Mouse (Mus musculus) cerebellum, adult 11-12 months (tissue): Measurements from ENCODE around the gene Pakap.

Experiments
- DNase-seq: peaks from one replicate; pipeline ENCODE4 v3.0.0; 2022

Pakap gene

DNA sequence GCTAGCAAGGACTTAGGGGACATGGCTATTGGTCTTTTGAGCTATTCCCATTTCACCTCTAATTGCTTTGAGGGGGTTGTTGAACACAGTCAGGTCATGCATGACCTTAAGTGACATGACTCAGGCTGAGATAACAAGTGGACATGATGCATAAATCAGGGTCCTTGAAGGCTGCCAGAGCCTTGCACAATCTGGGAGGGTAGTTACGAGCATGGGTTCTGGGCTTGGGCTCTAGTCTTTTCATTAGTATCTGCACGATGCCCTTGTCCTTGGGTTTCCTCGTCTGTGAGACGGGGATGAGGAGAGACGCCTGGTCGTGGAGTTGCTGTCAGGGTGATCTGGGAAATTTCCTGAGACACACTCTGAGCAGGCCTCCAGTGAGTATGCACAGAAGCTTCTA is 6.7 kb downstream of the Pakap start:
- no peak for DNase-seq

DNA sequence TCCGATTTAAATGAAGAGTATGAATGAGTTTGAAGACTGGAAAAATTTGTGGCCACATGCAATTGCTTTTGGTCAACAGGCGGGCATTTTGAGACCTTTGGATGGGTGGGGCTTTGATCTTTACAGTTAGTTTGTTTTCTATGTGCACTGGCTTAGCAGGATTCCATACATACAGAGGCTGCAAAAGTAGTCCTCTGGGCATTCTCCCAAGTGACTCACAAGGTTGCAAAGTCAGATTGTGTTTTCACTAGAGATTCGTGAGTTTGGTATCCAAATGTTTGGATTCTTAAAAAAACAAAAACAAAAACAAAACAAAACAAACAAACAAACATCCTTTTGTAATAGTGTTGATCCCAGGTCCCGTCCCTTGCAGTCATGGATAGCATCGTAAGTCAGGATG is 7.7 kb downstream of the Pakap start:
- no peak for DNase-seq

DNA sequence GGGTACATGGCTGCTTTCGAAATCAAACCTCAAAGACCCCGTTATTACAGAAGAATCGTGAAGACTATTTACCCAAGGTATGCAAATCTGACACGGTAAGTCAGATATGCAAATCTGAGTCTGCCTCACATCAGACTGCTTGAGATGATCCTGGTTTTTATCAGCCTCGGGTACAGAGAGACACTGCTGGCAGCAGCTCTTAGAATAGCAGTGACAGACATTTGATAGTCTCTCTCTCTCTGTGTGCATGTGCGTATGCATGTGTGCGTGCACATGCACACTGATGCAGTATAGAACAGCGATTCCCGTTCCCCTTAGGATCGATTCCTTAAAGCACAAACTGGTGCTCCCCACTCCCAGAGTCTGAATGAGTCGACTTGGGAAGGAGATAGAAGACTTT is 8.1 kb downstream of the Pakap start:
- DNase-seq: no peak

DNA sequence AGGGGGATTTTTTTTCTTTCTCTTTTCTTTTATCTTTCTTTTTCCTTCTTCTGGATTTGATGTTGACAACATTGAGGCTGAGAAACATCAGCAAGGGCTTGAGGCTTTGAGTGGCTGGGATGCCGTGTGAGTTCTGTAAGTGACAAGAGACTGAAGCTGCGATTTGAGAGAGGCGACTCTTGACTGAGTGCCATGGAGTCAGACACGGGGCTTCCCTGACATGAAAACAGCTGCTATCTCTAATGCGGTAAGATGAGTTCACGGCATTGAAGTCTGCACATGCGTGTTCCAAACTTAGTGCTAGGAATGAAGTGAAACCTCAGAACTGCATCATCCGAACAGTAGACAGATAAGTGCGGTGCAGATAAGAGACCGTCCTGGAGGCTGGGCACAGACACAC is 11.7 kb downstream of the Pakap start:
- no peak for DNase-seq

DNA sequence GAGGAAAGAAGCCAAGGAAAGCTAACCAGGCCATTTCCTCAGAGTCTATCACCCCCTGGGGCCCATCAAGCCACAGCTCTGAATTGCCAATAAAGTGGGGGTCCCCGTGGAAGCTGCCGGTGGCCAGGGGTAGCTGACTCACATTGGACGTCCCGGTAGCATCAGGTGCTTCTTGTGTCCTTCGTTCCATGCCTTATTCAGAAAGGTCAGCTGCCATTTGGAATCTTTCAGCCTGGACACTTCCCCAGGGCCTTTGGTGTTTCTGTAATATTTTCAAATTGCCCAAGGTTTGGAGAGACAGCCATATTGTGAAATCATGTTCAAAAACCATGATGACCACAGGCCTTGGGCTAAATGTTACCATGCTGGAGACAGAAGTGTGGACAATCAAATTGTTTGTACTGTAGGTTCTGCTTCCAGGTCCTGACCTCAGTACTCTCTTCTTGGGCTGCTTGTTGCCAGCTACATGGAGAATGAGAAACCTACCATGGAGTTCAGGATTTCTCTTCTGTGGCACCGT is 17.4 kb downstream of the Pakap start:
- no peak for DNase-seq

DNA sequence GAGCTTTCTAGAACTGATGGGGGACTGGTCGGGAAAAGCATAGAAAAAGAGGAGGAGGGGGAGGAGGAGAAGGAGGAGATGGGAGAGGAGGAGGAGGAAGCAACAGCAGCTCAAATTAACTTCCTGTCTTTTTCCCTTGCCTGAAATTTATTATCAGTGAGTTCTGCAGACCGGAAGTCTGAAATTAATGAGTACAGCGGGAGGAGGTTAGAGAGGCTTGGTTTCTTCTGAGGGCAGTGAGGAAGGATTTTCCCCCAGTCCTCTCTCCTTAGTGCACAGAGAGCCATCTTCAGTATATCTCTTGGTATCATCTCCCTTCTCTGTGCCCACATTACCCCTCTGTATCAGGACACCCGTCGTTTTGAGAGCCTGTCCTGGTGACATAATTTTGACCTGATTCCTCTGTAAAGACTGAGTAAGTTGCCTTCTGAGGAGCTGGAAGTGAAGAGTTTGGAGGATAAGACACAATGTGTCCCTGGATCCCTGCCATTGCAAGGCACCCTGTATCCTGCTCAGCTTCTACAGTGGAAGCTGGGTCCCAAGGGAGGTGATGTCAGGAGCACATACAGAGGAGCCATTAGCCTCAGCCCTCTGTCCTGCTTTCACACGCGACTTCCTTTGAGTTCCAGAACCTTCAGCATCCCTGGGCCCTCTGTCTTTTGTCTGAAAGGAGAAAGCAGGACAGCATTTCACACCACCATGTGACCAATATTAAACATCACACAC is 19.1 kb downstream of the Pakap start:
- no peak for DNase-seq

DNA sequence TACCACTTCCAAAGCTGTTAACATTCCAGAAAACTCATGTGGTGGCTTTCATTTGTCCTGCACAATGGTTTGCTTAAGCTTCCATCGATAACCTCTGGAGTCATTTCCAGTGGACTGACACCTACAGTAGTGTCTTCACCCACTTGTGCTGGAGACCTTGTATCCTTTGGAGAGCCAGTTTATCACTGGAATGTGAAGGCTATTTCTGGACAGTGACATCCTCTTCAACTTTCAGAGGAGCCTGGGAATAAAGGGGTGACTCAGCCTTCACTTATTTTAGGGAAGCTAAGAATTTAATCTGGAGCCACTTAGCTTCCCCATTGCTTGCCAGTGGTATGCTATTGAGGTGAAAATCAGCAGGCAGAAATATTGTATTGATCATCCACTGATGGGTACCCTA is 20.4 kb downstream of the Pakap start:
- DNase-seq: no peak

DNA sequence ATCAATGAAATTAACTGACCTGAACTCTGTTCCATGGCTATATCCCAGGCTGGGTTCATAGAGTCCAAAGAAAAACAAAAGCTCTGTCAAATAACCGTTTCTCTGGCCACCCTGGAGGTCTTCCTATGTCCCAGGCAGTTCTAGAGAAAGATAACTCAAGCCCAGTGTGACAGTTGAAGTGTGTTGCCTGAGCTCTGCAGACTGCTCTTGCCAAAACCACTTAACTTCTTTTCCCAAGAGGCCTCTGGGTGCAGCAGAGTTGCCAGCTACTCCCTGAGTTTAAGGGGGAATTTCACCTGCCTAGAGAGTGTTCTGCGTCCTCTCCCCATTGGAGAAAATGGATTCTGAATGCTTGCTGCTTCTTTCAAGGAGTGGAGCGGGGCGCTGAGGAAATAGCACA is 24.8 kb downstream of the Pakap start:
- DNase-seq: no peak

DNA sequence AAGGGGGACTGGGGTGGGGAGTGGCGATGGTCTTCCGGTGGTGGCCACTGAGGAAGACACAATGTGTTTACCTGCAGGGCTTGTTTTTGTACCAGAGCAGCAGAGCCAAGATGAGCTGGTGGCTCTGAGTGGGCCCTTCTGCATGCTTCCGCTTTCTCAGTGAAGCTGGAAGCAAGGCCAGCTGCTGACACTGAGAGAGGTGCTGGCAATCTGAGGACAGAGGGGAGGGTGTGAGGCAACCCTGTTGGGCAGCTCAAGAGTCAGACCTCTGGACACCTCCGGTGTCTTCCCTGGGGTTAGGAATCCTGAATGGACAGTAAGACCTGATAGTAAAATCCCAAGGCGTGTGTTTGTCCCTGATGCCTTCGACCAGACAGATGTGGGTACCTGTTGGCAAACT is 32.0 kb downstream of the Pakap start:
- DNase-seq: no peak

DNA sequence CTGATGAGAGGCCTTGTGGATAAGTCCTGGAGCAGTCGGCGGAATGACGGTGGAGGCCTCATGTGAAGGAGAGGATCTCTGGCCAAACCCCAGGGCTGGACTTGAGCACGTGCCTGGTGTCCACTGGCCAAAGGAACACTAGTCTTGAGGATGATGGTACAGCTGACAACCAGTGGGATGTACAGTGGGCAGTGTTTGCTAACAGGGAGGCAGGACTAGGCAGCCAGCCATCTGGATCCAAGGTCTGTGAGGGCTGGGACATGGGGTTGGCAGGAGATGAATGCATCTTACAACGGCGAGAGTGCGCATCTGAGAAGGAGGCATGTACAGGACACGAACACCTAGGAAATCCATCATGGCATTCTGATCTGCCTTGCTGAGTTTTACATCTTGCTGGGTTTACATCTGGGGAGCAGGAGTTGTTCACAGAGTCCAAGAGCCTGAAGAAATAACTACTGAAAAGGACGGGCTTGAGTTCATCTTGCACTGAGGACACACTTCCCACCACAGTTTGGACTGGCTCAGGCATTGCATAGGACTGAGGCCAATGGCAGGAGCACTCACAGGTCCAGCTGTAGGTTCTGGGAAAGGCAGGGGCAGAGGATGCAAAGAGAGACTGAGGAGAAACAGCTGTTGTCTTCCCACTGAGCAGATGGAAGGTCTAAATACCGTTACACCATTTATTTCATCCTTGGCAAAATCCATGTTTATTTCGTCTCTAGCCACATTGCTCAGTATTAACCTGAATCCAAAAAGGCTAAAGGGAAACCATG is 32.9 kb downstream of the Pakap start:
- no peak for DNase-seq

DNA sequence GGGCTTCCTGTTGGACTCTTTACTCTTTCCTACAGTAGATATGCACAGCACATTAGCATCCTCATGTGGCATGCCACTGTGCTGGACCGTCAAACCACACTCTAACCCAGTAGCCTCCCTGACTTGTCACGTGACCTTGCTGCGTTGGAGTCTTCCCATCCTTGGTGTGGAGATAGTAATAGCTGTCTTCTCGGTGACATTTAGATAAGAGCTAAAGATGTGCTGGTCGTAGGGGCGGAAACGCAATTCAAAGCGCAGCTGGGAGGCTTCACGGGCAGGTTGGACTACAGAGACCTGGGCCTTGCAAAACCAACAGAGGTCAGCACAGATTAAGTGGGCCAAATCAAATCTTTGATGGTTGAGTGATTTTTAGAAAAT is 33.5 kb downstream of the Pakap start:
- DNase-seq: no peak

DNA sequence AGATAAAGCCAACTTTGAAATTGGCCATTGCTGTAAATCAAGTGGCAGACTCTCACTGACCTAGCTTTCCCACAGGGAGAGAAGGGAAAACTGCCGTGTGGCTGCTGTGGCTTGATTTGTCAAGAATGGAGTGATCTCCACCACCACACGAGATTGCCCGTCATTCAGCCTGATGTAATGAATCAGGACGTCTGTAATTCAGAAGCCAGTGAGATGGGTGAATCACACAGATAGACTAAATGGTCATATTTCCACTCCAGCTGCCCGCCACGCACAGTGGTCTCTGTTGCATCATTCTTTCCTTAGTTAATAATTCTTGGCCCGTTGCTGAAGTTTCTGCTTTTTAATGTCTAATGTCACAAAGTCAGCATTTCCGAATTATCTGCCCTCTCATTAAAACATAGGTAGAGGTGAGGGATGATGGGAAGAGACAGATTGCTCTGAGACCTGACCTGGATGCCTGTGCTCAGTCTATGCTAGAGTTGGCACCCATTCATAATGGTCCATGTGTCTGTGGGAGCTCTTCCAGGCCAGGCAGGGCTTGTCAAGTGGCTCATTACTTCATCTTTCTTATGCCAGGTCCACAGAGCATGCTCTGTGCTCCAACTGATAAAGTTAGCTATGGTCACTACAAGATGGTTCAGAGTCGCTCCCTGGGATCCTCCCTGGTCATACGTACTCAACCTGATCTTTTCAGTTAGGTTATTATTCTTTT is 34.1 kb downstream of the Pakap start:
- DNase-seq: peak; percentile 74

DNA sequence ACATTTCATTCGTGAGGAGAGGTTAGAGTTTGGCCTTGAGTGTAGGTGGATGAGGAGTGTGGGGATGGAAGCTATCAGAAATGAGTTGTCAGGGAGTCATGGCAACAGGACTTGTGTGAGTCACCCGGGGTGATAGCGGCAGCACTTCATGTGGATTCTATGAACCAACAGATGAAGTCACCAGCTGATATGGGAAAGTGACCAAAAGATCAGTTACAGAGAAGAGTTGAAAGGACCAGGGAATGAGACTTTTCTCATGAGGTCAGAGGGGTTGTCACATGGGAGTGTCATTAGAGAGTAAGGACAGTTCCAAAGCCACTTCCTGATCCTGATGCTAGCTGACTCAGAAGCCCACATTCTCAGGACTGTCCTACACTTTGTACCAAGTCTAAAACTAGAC is 38.3 kb downstream of the Pakap start:
- no peak for DNase-seq

DNA sequence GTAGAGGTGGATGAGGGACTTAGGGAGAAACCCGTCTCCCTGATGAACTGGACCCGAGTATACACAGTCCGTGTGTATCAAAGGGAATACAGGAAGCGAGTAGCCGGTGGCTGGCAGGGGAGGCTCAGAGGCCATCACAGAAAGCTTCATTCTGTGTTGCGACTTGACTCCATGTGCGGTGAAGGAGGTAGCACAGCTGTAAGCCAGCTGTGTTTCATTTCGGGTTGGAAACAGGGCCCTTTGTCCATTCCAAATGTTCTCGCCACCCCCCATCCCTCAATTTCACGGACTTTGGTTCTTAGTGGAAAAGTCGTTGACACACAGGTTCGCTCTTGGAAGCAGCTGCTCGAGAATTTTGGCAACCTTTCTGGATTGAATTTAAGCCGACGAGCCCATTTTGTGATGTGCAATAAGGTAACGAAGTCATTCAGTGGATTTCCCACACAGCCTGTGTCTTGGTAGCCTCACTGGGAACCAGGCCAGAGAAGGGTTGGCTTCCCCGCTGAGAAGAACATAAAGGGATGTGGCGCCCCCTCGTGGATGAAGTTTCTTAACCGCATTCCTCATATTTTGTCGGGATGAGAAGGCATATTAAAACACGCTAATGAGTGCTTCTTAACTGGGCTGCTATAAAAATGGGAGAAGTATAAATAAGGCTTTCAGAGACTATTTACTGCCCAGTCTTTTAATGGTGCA is 39.4 kb downstream of the Pakap start:
- DNase-seq: peak; percentile 73

DNA sequence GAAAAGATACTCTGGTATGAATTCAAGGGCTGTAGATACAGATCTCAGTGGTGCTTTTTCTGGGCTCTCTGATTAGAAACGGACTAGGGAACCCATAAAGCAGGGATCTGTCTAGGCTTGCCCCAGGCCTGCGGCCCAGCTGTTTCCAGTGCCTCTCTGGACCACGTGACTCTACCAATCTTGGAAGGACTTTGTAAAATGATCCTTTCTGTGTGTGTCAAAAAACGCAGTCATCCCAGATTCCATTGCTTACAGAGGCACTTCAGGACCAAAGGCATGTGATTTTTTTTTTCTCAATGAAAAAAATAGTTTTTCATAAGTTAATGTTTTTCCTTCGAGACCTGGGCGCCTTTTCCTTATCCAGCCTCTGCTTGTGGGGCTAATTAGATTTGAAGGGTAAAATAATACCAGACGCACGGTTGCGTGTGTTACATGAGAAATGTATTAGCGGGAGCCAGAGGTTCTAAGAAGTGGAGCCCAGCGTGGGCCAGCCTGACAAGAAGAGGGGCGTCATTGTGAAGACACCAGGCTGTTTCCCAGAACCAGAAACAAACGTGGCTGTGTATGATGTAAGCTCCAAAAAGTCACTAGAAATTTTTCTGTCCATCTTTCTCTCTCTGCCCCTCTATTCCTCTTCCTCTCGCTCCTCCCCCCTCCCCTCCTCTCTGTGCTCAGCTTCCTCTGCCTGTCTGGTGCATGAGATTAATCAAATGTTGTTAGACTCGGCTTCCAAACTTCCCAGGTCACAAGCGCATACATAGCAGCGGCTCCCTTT is 43.5 kb downstream of the Pakap start:
- DNase-seq: no peak

DNA sequence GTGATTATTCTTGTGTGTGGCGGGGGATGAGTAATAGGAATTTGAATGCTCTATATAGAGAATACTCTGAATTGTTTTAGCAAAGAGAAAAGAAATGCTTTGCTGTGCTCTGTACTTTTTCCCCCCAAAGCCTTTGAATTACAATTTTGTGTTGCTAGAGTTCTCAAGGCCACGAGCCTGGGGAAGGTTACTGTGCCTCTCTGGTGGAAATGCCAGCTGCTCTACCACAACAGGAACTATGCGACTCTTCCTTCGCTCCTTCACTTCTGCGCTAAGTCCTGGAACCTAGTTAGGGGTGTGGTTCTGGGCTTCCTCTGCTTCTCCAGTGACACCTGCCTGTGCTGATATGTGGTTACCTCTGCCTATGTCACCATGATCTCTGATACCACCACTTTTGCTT is 44.7 kb downstream of the Pakap start:
- no peak for DNase-seq

DNA sequence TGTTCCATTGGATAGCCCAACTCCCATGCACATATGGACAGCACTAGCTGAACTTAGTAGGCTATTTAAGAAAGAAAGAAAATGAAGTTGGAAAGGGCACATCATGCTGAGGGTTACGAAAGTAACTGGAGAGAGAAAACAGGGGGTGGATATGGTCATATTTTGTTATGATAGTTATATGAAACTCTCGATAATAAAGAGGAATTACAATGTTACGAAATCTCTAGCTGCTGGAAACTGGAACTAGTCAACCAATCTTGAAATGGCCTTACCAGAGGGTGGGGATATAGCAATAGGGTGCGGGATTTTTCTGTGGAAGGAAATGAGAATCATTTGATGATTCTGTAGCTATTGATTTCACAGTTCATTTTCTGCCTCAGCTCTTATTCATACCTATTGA is 46.7 kb downstream of the Pakap start:
- DNase-seq: no peak

DNA sequence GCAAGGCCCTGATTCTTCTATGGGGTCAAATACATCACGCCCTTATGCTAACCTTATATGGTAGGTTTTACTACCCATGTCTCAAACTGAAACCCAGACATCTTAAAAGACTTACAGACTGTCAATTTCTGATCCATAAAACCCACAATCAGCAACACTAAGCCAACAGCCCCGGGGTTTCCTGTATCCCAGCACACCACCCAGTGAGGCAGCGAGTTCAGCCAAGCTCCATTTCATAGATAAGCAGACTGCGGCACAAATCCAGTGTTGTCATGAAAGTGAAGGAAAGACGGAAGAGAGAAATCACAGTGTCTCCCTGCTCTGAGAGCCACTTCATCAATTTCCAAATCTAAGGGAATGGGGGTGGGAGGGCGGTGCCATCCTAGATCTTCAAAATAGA is 50.8 kb downstream of the Pakap start:
- DNase-seq: no peak

DNA sequence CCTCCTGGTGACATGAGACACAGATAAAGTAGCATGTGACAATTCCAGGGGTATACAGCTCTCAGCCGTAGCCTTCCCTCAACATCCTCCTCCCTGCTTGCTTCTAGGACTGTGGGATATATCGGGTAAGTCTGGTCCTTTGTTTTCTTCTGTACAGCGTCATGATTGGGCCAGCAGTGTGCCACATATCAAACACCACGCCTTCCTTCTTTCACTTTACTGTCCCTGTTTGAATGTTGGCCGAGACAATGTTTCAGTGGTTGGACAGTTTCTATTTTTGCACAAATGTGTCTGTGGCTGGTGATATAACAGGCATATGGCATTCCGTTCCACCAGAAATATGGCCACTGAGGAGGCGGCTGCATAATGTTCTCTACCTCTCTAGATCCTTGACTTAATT is 54.8 kb downstream of the Pakap start:
- DNase-seq: no peak

DNA sequence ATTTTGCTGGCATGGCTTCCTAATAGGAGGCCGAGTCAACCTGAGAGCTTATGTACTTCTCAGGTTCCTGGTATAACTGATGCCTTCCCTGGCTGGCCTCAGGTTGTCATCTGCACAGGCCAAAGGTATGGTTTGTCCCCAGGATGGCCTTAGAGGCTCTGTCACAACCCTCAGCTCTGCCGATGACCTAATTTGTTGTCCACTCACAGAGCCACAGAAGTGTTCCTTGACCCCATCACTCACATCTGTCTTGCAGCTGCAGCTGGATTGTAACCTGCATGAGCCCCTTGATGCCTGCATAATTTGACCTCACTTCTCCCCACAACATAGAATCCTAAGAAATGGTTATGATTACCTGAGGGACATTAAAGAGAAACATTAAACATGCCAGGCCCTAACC is 56.8 kb downstream of the Pakap start:
- no peak for DNase-seq

DNA sequence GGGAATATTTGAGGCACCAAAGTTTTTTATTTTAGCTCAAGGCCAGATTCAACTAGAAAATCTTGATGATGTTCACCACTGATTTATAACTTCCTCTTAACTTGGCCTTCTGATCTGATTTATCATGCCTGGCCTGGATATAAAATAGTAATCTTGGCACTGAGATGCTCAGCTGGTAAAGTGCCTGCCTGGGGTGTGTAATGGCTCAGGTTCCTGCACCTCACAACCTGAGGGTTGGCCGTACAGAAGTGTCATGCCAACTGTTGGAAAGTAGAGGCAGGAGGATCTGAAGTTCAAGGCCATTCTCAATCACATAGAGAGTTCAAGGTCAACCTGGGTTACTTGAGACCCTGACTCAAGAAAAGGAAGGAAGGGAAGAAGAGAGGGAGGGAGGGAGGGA is 57.3 kb downstream of the Pakap start:
- DNase-seq: no peak

DNA sequence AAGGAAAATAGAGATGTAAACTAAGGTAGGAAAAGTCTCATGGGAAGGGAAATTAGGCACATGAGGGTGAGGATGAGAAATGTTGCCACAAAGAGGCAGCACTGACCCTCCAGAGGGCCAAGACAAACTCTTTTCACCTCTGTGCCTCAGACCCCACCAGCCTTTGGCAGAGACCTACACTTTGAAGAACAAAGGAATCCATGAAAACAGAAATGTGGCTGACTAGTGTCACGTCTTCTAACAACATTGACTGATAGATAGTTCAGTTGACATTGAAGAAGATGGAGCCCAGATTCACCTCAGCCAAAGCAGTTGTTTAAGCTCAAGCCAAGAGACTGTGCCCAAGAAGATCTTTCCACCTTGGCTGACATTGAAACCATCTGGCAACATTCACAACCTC is 57.8 kb downstream of the Pakap start:
- no peak for DNase-seq

DNA sequence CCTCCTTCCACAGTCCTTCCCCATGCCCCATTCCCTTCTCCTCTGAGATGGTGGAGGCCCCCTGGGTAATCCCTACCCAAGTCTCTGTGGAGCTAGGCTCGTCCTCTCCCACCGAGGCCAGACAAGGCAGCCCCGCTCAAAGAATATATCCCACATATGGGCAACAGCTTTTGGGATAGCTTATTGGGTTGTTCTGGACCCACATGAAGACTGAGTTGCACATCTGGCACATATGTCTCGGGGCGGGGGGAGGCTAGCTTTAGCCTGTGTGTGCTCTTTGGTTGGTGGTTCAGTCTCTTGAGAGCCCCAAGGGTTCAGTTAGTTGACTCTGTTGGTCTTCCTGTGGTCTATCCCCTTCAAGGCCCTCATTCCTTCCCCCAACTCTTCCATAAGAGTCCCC is 58.9 kb downstream of the Pakap start:
- no peak for DNase-seq
